Mouse (Mus musculus): ENCODE data around the gene Sprn. TPM values are rescaled to one million over a fixed set of nuclear protein-coding genes. Genes with fewer than 3 reads are reported as not detected.

Gene Sprn
- polyA plus RNA-seq, 1 experiment from 2014 or later: 28.2 TPM

DNA sequence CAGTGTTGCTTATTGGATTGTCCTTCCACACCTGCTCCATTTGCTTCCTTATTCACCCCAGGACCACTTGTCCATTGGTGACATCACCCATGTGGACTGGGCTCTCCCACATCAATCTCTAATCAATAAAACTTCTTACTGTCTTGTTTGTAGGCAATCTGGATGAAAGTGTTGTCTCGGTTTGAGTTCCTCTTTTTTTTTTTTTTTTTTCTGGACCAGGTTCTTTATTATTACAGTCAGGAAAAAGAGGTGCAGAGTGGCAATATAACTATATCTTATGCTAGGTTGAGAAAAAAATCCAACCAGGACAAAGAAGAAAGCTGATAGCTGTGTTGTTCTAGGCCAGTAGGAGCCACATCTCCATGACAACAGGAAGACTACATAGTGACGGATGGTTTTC, 26.0 kb upstream of the Sprn start:
- Histone ChIP-seq H3K36me3 (no peaks in the 10 kb centered on the region), H3K9me3 (no peaks in the 10 kb centered on the region), H3K4me1 (replicated peaks) (no peaks in the 10 kb centered on the region), H3K4me2 (no peak overlapping the region), H3K9ac (no peak overlapping the region), H3K4me3 (no peak overlapping the region), H3K27ac (replicated peaks) (no peak overlapping the region), H3K27me3 (no peaks in the 10 kb centered on the region)
- no peak for ATAC-seq (ENCODE audit: low FRiP score, low read depth)
- WGBS: 86% methylated on average over 2 of the region's 2 CpGs

- 78% methylated on average over 2 of the region's 2 CpGs for WGBS
- Histone ChIP-seq H3K36me3 (no peaks in the 10 kb centered on the region), H3K27ac (replicated peaks) (no peak overlapping the region), H3K27me3 (no peaks in the 10 kb centered on the region), H3K9ac (no peak overlapping the region), H3K4me1 (replicated peaks) (no peaks in the 10 kb centered on the region), H3K4me3 (no peak overlapping the region), H3K9me3 (no peaks in the 10 kb centered on the region), H3K4me2 (no peak overlapping the region)
- no peak for ATAC-seq (ENCODE audit: low FRiP score, low read depth)
These were observed 24.5 kb upstream of the Sprn start for GRCm38 (mm10) chr7:140179176-140179575.

GRCm38 (mm10) chr7:140172936-140173335, 18.3 kb upstream of the Sprn start, which contains the start of gene Olfr523:
Olfr523 (plus strand) TSS chr7:140173217.
- H3K4me3 ChIP-seq: no peak within 1 kb of the TSS
- WGBS: 44% methylated on average over 1 of the region's 1 CpGs
- H3K36me3 ChIP-seq: no peaks in the 10 kb centered on the region
- H3K4me2 ChIP-seq: no peak within 1 kb of the TSS
- H3K27ac ChIP-seq (replicated peaks): no peak within 1 kb of the TSS
- no peak within 1 kb of the TSS for H3K9ac ChIP-seq
- no peaks in the 10 kb centered on the region for H3K27me3 ChIP-seq
- no peaks in the 10 kb centered on the region for H3K9me3 ChIP-seq
- H3K4me1 ChIP-seq (replicated peaks): no peaks in the 10 kb centered on the region
- ATAC-seq (ENCODE audit: low FRiP score, low read depth): no peak

GRCm38 (mm10) chr7:140170863-140171262, 16.2 kb upstream of the Sprn start:
- ATAC-seq (ENCODE audit: low FRiP score, low read depth): no peak
- Histone ChIP-seq H3K4me1 (replicated peaks) (no peaks in the 10 kb centered on the region), H3K9ac (no peak overlapping the region), H3K27me3 (no peaks in the 10 kb centered on the region), H3K9me3 (no peaks in the 10 kb centered on the region), H3K27ac (replicated peaks) (no peak overlapping the region), H3K4me2 (no peak overlapping the region), H3K36me3 (no peaks in the 10 kb centered on the region), H3K4me3 (no peak overlapping the region)
- WGBS: 94% methylated on average over 3 of the region's 3 CpGs

DNA sequence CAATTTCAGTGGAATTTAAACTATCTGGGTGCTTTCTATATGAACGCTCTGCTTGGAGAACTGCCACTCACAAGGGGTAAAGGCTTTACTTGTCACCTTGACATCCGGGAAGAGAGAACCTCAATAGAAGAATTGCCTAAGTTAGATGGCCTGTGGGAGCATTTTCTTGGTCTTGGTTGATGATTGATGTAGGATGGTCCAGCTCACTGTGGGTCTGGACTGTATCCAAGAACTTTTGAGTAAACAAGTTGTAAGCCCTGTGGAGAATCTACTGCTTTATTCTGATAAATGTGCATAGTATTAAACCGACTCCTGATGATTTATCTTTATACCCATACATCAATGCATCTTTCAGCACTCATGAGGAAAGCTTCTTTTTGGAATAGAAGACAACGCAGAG, 14.7 kb upstream of the Sprn start:
- Histone ChIP-seq H3K27ac (replicated peaks) (no peak overlapping the region), H3K36me3 (no peaks in the 10 kb centered on the region), H3K27me3 (no peaks in the 10 kb centered on the region), H3K4me1 (replicated peaks) (no peaks in the 10 kb centered on the region), H3K4me2 (no peak overlapping the region), H3K4me3 (no peak overlapping the region), H3K9me3 (no peaks in the 10 kb centered on the region), H3K9ac (no peak overlapping the region)
- 82% methylated on average over 4 of the region's 4 CpGs for whole genome bisulfite sequencing
- no peak for ATAC-seq (ENCODE audit: low FRiP score, low read depth)

DNA sequence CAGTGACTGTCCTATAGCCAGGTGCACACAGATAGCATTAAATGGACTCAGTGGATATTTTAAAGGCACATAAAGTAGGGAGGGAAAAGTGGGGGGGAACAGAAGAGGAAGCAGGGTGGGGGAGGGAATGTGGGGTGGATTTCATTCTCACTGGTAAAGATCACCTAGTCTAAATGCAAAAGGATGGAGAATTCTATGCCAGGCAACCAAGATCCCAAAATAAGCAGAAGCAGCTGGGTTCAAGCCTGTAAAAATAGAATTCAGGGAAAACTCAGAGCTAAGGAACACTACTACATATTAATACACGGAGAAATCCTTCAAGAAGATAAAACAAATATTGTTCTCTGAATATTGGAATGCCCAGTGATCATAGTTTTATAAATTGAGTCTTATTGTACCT, 13.3 kb upstream of the Sprn start:
- Histone ChIP-seq H3K36me3 (no peaks in the 10 kb centered on the region), H3K4me3 (no peak overlapping the region), H3K9me3 (no peaks in the 10 kb centered on the region), H3K4me1 (replicated peaks) (no peaks in the 10 kb centered on the region), H3K9ac (no peak overlapping the region), H3K27me3 (no peaks in the 10 kb centered on the region), H3K27ac (replicated peaks) (no peak overlapping the region), H3K4me2 (no peak overlapping the region)
- ATAC-seq (ENCODE audit: low FRiP score, low read depth): no peak
- WGBS: 87% methylated on average over 1 of the region's 1 CpGs

DNA sequence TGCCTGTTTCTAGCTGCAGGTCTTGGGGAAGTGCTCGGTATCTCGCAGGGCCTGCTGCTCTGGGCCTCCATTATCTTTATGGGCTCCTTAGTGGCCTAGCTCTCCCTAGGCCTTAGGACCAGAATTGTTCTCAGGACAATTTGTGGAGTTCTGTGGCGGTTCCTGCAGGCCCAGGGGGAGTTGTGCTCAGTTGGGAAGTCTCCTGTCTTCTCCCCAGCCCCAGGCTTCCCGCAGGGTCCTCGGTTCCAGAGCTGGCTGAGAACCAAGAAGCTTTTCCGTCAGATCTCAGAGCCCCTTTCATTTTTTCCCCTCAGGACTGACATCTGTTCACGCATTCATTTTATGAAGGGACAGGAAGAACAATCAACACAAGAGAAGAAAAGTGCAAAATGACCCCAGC, 10.0 kb upstream of the Sprn start, which contains the start of gene Olfr522:
Gene Olfr522, minus strand, starts transcription at position 101 of the 400 bp plus-strand sequence.
- no peak for ATAC-seq (ENCODE audit: low FRiP score, low read depth)
- Histone ChIP-seq H3K9ac (no peak within 1 kb of the TSS), H3K4me3 (no peak within 1 kb of the TSS), H3K4me1 (replicated peaks) (no peaks in the 10 kb centered on the region), H3K4me2 (no peak within 1 kb of the TSS), H3K36me3 (no peaks in the 10 kb centered on the region), H3K9me3 (no peaks in the 10 kb centered on the region), H3K27ac (replicated peaks) (no peak within 1 kb of the TSS), H3K27me3 (no peaks in the 10 kb centered on the region)
- 73% methylated on average over 7 of the region's 7 CpGs for WGBS

DNA sequence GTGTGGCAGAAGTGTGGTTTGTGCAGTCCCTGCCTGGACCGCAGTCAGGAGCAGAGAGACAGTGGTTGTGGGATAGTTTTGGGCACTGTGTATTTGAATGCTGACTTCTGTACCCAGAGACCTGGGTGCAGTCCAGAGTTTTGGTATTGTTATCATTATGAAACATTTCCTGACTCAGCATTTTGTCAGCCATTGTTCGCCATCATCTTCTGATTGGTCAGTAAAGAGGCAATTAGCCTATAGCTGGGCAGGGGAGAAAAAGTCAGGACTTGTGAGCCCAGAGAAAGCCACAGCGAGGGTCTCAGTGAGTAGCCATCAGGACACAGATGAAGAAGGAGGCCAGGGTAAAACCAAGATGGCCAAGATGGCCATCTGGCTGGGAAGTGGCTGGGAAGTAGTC, 5.7 kb upstream of the Sprn start:
- peaks cover 1% of the 10 kb centered on the region for H3K4me1 ChIP-seq (replicated peaks)
- H3K4me3 ChIP-seq: no peak overlapping the region
- H3K27me3 ChIP-seq: no peaks in the 10 kb centered on the region

DNA sequence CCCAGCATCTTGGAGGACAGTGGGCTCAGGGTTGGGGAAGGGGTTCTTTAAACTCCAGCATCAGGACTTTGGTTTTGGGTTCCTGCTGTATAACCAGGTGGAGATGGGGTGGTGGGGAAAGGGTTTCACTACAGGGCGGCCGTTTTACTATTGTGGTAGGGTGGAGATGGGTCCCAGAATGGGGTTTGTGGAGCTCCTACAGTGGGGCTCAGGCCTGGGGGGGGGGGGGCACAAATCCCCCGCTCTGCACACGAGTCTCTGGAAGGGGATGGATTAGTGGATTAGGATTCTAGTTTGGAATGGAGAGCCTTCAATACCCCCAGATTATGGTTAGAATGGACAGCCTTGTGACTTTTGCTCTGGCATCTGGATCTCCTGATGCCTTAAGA, 854 bp downstream of the Sprn start:
- peak overlapping the region; percentile 49 for H3K4me3 ChIP-seq
- WGBS: 21% methylated on average over 4 of the region's 4 CpGs
- peak overlapping the region; percentile 54 for H3K9ac ChIP-seq
- peaks cover 25% of the 10 kb centered on the region for H3K4me1 ChIP-seq (replicated peaks)
- peak overlapping the region; percentile 87 for H3K4me2 ChIP-seq
- no peaks in the 10 kb centered on the region for H3K27me3 ChIP-seq
- peak overlapping the region; percentile 85 for H3K27ac ChIP-seq (replicated peaks)
- ATAC-seq (ENCODE audit: low FRiP score, low read depth): peak; percentile 36
- H3K36me3 ChIP-seq: no peaks in the 10 kb centered on the region
- H3K9me3 ChIP-seq: no peaks in the 10 kb centered on the region

More for the DNA sequence above, 5.7 kb upstream of the Sprn start:
- H3K9me3 ChIP-seq: no peaks in the 10 kb centered on the region
- no peak for ATAC-seq (ENCODE audit: low FRiP score, low read depth)
- no peak overlapping the region for H3K9ac ChIP-seq
- H3K4me2 ChIP-seq: no peak overlapping the region
- WGBS: 79% methylated on average over 3 of the region's 3 CpGs
- no peaks in the 10 kb centered on the region for H3K36me3 ChIP-seq
- H3K27ac ChIP-seq (replicated peaks): no peak overlapping the region

DNA sequence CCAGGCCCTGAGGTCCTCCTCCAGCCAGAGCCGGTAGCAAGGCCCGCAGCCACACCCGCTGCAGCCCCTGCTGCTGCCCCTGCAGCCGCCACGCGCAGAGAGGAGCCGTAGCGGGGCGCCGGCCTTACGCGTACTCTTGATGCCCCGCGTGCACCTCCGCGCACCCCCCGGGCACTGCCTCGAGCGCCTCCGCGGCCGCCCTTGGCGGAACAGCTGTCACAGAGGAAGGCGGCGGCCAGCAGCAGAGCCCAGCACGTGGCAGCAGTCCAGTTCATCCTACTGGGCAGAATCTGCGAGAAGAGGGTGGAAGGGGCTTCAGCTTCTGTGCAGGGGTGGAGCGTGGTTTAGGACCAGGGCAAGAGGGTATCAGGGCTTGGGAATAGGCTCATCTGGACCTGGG, 1.3 kb downstream of the Sprn start:
- Histone ChIP-seq H3K4me2 (peak overlapping the region; percentile 87), H3K4me1 (replicated peaks) (peaks cover 25% of the 10 kb centered on the region), H3K36me3 (no peaks in the 10 kb centered on the region), H3K4me3 (peak overlapping the region; percentile 49), H3K27ac (replicated peaks) (peak overlapping the region; percentile 85), H3K9me3 (no peaks in the 10 kb centered on the region), H3K27me3 (no peaks in the 10 kb centered on the region), H3K9ac (peak overlapping the region; percentile 54)
- peak; percentile 31 for ATAC-seq (ENCODE audit: low FRiP score, low read depth)
- WGBS: 4% methylated on average over 28 of the region's 28 CpGs

- no peaks in the 10 kb centered on the region for H3K36me3 ChIP-seq
- H3K4me3 ChIP-seq: no peak overlapping the region
- H3K9ac ChIP-seq: no peak overlapping the region
- no peaks in the 10 kb centered on the region for H3K9me3 ChIP-seq
- no peak overlapping the region for H3K27ac ChIP-seq (replicated peaks)
- 84% methylated on average over 4 of the region's 4 CpGs for WGBS
- H3K4me2 ChIP-seq: no peak overlapping the region
- ATAC-seq (ENCODE audit: low FRiP score, low read depth): no peak
- H3K4me1 ChIP-seq (replicated peaks): no peaks in the 10 kb centered on the region
- peaks cover 1% of the 10 kb centered on the region; the same call in 1 of the 2 replicates for H3K27me3 ChIP-seq
These were observed 10.1 kb downstream of the Sprn start for GRCm38 (mm10) chr7:140144550-140144949.

DNA sequence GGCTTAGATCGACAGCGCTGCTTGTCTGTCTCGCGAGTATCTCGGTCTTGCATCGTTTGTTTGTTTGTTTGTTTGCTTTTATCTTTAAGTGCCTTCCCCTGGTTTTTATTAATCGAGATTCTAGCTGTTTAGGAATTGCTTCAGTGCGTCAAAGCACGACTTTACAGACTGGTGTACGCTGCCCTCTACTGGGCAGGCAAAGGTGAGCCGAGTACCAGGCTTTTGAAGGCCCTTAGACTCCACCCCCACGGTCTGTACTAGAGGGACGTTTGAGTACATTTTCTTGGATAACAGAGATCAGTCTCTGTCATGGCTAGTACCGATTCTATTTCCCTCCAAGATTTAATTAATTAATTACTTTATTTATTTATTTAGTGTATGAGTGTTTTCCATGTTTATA, 13.3 kb downstream of the Sprn start:
- no peaks in the 10 kb centered on the region for H3K9me3 ChIP-seq
- H3K27ac ChIP-seq (replicated peaks): no peak overlapping the region
- WGBS: 7% methylated on average over 14 of the region's 14 CpGs
- H3K36me3 ChIP-seq: no peaks in the 10 kb centered on the region
- H3K4me3 ChIP-seq: no peak overlapping the region
- peaks cover 17% of the 10 kb centered on the region for H3K4me1 ChIP-seq (replicated peaks)
- no peak overlapping the region for H3K9ac ChIP-seq
- H3K4me2 ChIP-seq: no peak overlapping the region
- no peak for ATAC-seq (ENCODE audit: low FRiP score, low read depth)
- H3K27me3 ChIP-seq: peaks cover 4% of the 10 kb centered on the region; the same call in 1 of the 2 replicates

GRCm38 (mm10) chr7:140138021-140138310, 16.7 kb downstream of the Sprn start:
- Histone ChIP-seq H3K9me3 (no peaks in the 10 kb centered on the region), H3K9ac (peak overlapping the region; percentile 90), H3K4me1 (replicated peaks) (peaks cover 17% of the 10 kb centered on the region), H3K27me3 (peaks cover 4% of the 10 kb centered on the region; the same call in 1 of the 2 replicates), H3K4me3 (peak overlapping the region; percentile 90), H3K27ac (replicated peaks) (peak overlapping the region; percentile 92), H3K4me2 (peak overlapping the region; percentile 93), H3K36me3 (no peaks in the 10 kb centered on the region)
- no peak for ATAC-seq (ENCODE audit: low FRiP score, low read depth)
- WGBS: under 1% methylated on average over 8 of the region's 8 CpGs
